Mouse (Mus musculus) liver, embryonic 13.5 days (tissue): ENCODE results near the gene Pomt2. TPM values are rescaled to one million over a fixed set of nuclear protein-coding genes. Genes with fewer than 3 reads are reported as not detected.

Experiments used
- ATAC-seq: fragments of 200-750 bp; cut with Nextera tagmentation; 2 replicates; pipeline ENCODE4 v1.8.0; 2017; ENCODE audit warnings: low read depth, mild to moderate bottlenecking, moderate number of reproducible peaks, moderate library complexity
- DNase-seq: peaks from one replicate; pipeline ENCODE4 v3.0.0; 2022
- H3K27ac ChIP-seq: fragments of 300-500 bp; sonication (generic); 2 replicates; pipeline ENCODE4 v1.5.1; 2015; ENCODE audit warnings: moderate library complexity, mild to moderate bottlenecking, inconsistent platforms
- H3K27me3 ChIP-seq: fragments of 300-500 bp; sonication (generic); 2 replicates; pipeline ENCODE4 v1.6.1; 2015; ENCODE audit warnings: mild to moderate bottlenecking, inconsistent platforms
- H3K36me3 ChIP-seq: fragments of 300-500 bp; sonication (generic); 2 replicates; pipeline ENCODE4 v1.6.1; 2015; ENCODE audit warnings: mild to moderate bottlenecking, inconsistent platforms
- H3K4me1 ChIP-seq: fragments of 300-500 bp; sonication (generic); replicated peaks from 2 replicates; pipeline ENCODE4 v1.6.1; 2015; ENCODE audit warnings: inconsistent platforms
- H3K4me2 ChIP-seq: fragments of 300-500 bp; sonication (generic); 2 replicates; pipeline ENCODE4 v1.6.1; 2015; ENCODE audit warnings: inconsistent platforms, mild to moderate bottlenecking, moderate library complexity
- H3K4me3 ChIP-seq: fragments of 300-500 bp; sonication (generic); replicated peaks from 2 replicates; pipeline ENCODE4 v1.5.1; 2015; ENCODE audit warnings: mild to moderate bottlenecking, inconsistent platforms
- H3K9ac ChIP-seq: fragments of 300-500 bp; sonication (generic); 2 replicates; pipeline ENCODE4 v1.6.1; 2015; ENCODE audit warnings: mild to moderate bottlenecking, inconsistent platforms
- H3K9me3 ChIP-seq: fragments of 300-500 bp; sonication (generic); replicated peaks from 2 replicates; pipeline ENCODE4 v1.6.1; 2016; ENCODE audit warnings: inconsistent platforms
- WGBS: fragments of 180-500 bp; shearing (Covaris S2); methylation state at CpG from one replicate; pipeline ENCODE4 v1.1.7; 2015; ENCODE audit not compliant: insufficient replicate concordance; 5-methylcytosine and 5-hydroxymethylcytosine counted together
- polyA plus RNA-seq: library from polyadenylated mRNA; unstranded; fragments of >200 nt; fragmentation: Nextera tagmentation; extraction: Ambion mirVana; gene quantifications from 2 replicates; pipeline ENCODE4 v1.2.1, GENCODE M21; 2015

Pomt2 gene
- polyA plus RNA-seq, 1 experiment from 2014 or later: 3.8 TPM

DNA sequence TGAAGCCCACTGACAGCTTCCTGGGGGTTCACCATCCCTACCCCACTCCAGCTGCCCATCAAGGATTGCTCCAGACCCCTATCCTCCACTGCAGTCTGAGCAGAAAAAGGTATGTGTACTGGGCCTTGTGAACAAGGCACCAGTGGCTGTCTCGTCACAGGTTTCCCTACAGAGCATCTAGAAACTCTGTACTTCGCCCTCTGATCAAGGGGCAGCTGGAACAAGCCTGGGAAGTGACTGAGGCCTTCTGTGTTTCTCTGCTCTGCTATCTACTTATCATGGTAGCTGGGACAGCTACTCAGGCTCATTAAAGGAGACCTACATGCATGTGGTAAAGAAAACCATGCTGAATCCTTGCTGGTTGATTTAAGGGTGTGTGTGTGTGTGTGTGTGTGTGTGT is 58.1 kb downstream of the Pomt2 start:
- H3K27me3 ChIP-seq: no peaks in the 10 kb centered on the region
- H3K4me1 ChIP-seq: peaks cover 4% of the 10 kb centered on the region; the same call in 1 of the 2 replicates
- ATAC-seq (no peak), DNase-seq (no peak)
- H3K9me3 ChIP-seq: no peaks in the 10 kb centered on the region
- no peaks in the 10 kb centered on the region for H3K36me3 ChIP-seq
- H3K4me2 ChIP-seq: no peak overlapping the region
- 60% methylated on average over 2 of the region's 2 CpGs for WGBS
- H3K27ac ChIP-seq: no peak overlapping the region
- no peak overlapping the region for H3K4me3 ChIP-seq
- H3K9ac ChIP-seq: no peak overlapping the region

DNA sequence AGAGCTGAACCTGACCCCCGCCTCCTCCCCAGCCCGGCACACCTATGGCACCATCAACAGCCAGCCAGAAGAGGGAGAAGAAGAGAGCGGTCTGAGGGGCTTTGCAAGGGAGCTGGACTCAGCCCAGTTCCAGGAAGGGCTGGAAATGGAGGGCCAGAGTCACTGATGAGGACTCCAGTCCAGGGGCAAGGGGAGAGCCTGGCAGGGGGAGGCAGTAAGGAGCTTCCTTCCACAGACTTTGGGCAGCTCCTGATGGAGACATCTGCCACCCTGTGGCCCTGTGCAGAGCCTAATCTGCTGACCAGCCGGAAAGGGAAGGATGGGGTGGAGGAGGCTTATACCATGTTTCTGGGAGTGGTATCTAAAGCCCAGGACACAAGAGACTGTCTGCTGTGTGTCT is 58.5 kb downstream of the Pomt2 start:
- no peak overlapping the region for H3K4me2 ChIP-seq
- H3K9ac ChIP-seq: no peak overlapping the region
- WGBS: 65% methylated on average over 4 of the region's 4 CpGs

DNA sequence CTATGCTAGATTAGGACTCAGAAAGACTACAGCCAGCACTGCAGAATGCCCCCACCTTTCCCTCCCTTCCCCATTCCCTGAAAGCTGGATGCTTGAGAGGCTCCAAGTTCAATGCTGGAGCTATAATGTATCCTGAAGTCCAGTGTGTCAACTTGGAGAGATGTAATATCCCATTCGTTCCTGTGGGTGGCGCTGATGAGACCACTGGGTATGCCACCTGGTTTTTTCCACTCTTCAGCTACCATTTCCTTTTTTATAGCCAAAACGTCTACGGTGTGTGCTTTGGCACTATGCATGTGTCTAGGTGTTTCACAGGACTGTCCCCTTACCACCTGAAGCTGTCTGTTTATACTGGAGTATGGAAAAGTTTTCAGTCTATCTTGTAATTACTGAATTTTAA is 59.4 kb downstream of the Pomt2 start:
- ATAC-seq (no peak), DNase-seq (no peak)
- H3K27me3 ChIP-seq: no peaks in the 10 kb centered on the region
- no peak overlapping the region for H3K4me3 ChIP-seq
- no peaks in the 10 kb centered on the region for H3K9me3 ChIP-seq
- 23% methylated on average over 4 of the region's 4 CpGs for WGBS
- no peaks in the 10 kb centered on the region for H3K36me3 ChIP-seq
- H3K4me2 ChIP-seq: no peak overlapping the region
- peaks cover 4% of the 10 kb centered on the region; the same call in 1 of the 2 replicates for H3K4me1 ChIP-seq
- H3K9ac ChIP-seq: no peak overlapping the region
- no peak overlapping the region for H3K27ac ChIP-seq

More for the DNA sequence above, 58.5 kb downstream of the Pomt2 start:
- DNase-seq (no peak), ATAC-seq (no peak)
- Histone ChIP-seq H3K9me3 (no peaks in the 10 kb centered on the region), H3K36me3 (no peaks in the 10 kb centered on the region), H3K4me3 (no peak overlapping the region), H3K27ac (no peak overlapping the region), H3K4me1 (peaks cover 4% of the 10 kb centered on the region; the same call in 1 of the 2 replicates), H3K27me3 (no peaks in the 10 kb centered on the region)

DNA sequence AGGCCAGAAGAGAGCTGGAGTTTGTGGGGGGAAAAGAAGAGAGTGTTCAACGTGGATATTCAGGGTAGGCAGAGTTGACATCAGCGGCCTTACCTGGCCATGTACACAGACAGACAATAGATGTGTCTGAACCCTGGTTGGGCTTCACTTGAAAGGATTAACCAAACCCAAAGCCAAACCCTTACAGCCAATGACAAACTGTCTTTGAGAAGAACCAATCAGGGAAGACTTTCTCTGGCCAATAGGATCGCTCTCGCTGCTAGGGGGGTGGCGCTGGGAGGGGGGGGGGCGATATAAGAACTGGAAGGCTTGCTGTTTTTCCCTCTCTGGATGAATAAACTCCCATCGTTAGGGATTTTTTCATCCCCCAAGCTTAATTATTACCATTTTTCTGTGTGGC is 60.5 kb downstream of the Pomt2 start:
- Histone ChIP-seq H3K4me1 (peaks cover 4% of the 10 kb centered on the region; the same call in 1 of the 2 replicates), H3K4me2 (no peak overlapping the region), H3K4me3 (no peak overlapping the region), H3K27ac (no peak overlapping the region), H3K36me3 (no peaks in the 10 kb centered on the region), H3K9ac (no peak overlapping the region), H3K27me3 (no peaks in the 10 kb centered on the region), H3K9me3 (no peaks in the 10 kb centered on the region)
- DNase-seq (no peak), ATAC-seq (no peak)
- 49% methylated on average over 7 of the region's 7 CpGs for WGBS

DNA sequence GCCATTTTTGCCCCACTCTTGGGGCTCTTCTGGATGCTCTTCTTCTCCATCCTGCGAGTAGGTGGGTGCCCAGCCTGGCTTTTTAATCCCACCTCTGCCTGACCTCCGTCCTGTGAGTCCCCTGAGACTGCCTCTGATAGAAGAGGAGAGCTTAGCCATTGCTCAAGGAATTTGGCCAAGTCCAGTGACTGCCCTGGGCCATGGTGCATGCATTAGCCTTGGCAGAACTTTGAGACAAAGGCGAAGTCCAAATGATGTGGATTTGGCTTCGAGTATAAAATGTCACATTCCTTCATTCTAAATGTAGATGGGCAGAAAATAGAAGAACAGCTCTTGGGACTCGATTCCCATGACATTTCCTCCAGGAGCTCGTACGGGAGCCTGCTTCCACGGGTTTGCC is 65.0 kb downstream of the Pomt2 start:
- no peak overlapping the region for H3K27ac ChIP-seq
- H3K36me3 ChIP-seq: no peaks in the 10 kb centered on the region
- no peaks in the 10 kb centered on the region for H3K4me1 ChIP-seq
- DNase-seq (no peak), ATAC-seq (no peak)
- H3K9ac ChIP-seq: no peak overlapping the region
- no peaks in the 10 kb centered on the region for H3K27me3 ChIP-seq
- H3K4me2 ChIP-seq: no peak overlapping the region
- H3K9me3 ChIP-seq: no peaks in the 10 kb centered on the region
- no peak overlapping the region for H3K4me3 ChIP-seq
- WGBS: 55% methylated on average over 8 of the region's 8 CpGs

DNA sequence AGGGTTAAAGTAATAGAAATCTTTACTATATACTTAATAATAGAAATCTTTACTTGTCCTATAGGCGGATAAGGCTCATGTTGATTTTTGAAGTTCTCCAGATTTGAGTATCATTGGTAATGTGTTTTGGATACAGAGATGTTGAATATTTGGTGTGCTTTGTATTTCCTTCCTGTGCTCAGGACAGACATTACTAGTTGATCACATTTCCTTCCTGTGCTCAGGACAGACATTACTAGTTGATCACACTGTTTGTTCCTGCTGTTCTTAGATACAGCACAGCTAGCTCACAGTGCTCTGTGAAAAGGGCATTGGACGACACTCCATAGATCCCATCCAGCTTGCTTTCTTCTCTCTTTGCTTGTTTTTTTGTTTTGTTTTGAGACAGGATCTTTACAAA is 71.2 kb downstream of the Pomt2 start:
- DNase-seq (no peak), ATAC-seq (no peak)
- H3K36me3 ChIP-seq: no peaks in the 10 kb centered on the region
- WGBS: 58% methylated on average over 2 of the region's 2 CpGs
- no peaks in the 10 kb centered on the region for H3K27me3 ChIP-seq
- H3K9ac ChIP-seq: no peak overlapping the region
- H3K9me3 ChIP-seq: no peaks in the 10 kb centered on the region
- no peak overlapping the region for H3K27ac ChIP-seq
- H3K4me2 ChIP-seq: no peak overlapping the region
- no peaks in the 10 kb centered on the region for H3K4me1 ChIP-seq
- no peak overlapping the region for H3K4me3 ChIP-seq

DNA sequence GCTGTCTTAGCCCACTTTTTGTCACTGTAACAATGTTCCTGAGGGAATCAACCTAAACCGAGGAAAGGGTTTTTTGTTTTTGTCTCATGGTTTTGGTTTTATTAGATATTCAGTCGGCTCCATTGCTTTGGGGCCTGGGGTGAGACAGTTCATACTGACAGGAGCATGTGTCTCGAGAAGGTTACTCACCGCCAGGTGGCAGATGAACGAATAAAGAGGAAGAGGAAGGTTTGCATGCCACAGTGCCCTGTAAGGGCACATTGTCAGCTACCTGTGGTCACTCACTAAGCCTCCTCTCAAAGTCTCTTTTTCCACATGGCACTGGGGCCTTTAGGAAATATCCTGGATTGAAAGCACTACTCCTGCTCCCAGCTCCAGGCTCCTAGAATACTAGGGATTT is 77.2 kb downstream of the Pomt2 start:
- Histone ChIP-seq H3K27ac (no peak overlapping the region), H3K36me3 (no peaks in the 10 kb centered on the region), H3K27me3 (no peaks in the 10 kb centered on the region), H3K9ac (no peak overlapping the region), H3K4me1 (no peaks in the 10 kb centered on the region), H3K4me3 (no peak overlapping the region), H3K9me3 (no peaks in the 10 kb centered on the region), H3K4me2 (no peak overlapping the region)
- DNase-seq (no peak), ATAC-seq (no peak)
- WGBS: 48% methylated on average over 5 of the region's 5 CpGs

DNA sequence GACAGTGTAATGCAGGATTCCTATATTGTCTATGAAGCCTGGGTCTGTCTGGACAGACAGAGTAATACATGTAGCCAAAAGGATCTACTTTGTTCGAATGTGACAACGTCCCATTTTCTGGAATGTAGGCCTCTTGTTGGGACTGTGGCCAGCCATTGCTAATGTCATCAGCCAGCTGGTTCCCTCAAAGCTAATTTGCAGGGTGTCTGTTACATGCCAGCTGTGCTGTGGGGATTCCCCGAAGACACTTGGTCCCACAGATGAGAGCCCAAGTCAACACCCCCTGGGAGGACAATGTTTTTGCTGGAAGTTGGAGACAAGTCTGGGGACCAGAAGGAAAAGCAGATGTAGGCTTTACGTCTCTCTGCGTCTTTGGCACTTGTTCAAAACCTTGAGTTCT is 81.3 kb downstream of the Pomt2 start:
- DNase-seq (no peak), ATAC-seq (no peak)
- H3K27me3 ChIP-seq: no peaks in the 10 kb centered on the region
- no peak overlapping the region for H3K9ac ChIP-seq
- no peaks in the 10 kb centered on the region for H3K9me3 ChIP-seq
- no peak overlapping the region for H3K4me2 ChIP-seq
- H3K4me3 ChIP-seq: no peak overlapping the region
- H3K27ac ChIP-seq: no peak overlapping the region
- 76% methylated on average over 5 of the region's 5 CpGs for WGBS
- no peaks in the 10 kb centered on the region for H3K36me3 ChIP-seq
- H3K4me1 ChIP-seq: no peaks in the 10 kb centered on the region

DNA sequence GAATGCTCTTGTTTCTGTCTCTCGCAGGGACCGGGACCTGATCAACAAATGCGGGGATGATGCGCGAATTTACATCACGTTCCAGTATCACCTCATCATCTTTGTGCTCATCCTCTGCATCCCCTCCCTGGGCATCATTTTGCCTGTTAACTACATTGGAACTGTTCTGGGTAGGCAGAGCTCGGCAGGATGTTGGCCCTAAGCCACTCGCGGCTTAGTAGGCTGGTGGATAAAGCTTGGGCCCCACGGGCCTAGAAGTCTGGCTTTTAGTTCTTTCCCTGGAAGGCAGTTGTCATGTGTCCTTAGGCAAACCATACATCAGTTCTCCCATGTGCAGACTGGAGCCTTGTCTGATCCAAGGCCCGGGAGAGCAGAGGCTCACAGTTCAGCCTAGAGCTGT is 82.3 kb downstream of the Pomt2 start:
- Histone ChIP-seq H3K4me1 (no peaks in the 10 kb centered on the region), H3K36me3 (no peaks in the 10 kb centered on the region), H3K9ac (no peak overlapping the region), H3K9me3 (no peaks in the 10 kb centered on the region), H3K4me3 (no peak overlapping the region), H3K27ac (no peak overlapping the region), H3K27me3 (no peaks in the 10 kb centered on the region), H3K4me2 (no peak overlapping the region)
- DNase-seq: no peak
- no peak for ATAC-seq
- 77% methylated on average over 11 of the region's 11 CpGs for WGBS

DNA sequence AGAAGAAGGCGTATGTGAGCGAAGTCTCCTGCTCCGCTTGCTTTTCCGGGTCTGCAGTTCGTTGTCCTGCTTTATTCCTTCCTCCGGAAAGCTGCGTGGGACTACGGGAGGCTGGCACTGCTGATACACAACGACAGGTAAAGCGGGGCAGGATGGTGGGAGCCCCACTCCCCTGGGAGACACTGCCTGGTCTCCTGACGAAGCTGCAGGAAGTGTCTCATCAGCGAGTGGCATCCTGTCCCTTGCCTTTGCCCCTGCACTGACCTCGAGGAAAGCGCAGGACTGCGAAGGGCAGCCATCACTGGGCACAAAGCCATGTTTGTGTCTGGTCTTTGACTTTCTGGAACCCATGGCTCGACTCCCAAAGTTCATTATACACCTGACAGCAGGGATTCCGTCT is 90.7 kb downstream of the Pomt2 start:
- no peak overlapping the region for H3K4me2 ChIP-seq
- H3K27ac ChIP-seq: no peak overlapping the region
- H3K4me3 ChIP-seq: no peak overlapping the region
- ATAC-seq: no peak
- H3K9me3 ChIP-seq: no peaks in the 10 kb centered on the region
- DNase-seq: no peak
- no peaks in the 10 kb centered on the region for H3K36me3 ChIP-seq
- H3K27me3 ChIP-seq: no peaks in the 10 kb centered on the region
- H3K4me1 ChIP-seq: no peaks in the 10 kb centered on the region
- H3K9ac ChIP-seq: no peak overlapping the region
- 56% methylated on average over 17 of the region's 17 CpGs for WGBS
